Mouse (Mus musculus): ENCODE measurements around the gene Igdcc4. TPM values are rescaled to one million over a fixed set of nuclear protein-coding genes. Genes with fewer than 3 reads are reported as not detected.
"Not testable (repeated sequence)": the region's sequence is repeated elsewhere in the genome, so short reads cannot be mapped to it uniquely, and the experiment has no call there.

The Igdcc4 gene
- total RNA-seq (2022): 10 to 100 TPM; 28.6 to 67.1 (median 44.5) TPM

- DNase-seq: no peak
Measured at GRCm38 (mm10) chr9:65100991-65101685, at the start of gene Igdcc4. Gene Igdcc4, plus strand, starts transcription at chr9:65101486.

GRCm38 (mm10) chr9:65064251-65064650 lies 37.0 kb upstream of the Igdcc4 start:
- DNase-seq: no peak

- DNase-seq: no peak
Measured at GRCm38 (mm10) chr9:65070587-65070986, 30.7 kb upstream of the Igdcc4 start.

GRCm38 (mm10) chr9:65073555-65073954 lies 27.7 kb upstream of the Igdcc4 start:
- DNase-seq: no peak

- DNase-seq: no peak
Measured at GRCm38 (mm10) chr9:65074251-65074650, 27.0 kb upstream of the Igdcc4 start.

GRCm38 (mm10) chr9:65074855-65075493 lies 26.3 kb upstream of the Igdcc4 start:
- no peak for DNase-seq

GRCm38 (mm10) chr9:65077536-65077935 lies 23.8 kb upstream of the Igdcc4 start:
- peak; percentile 65 for DNase-seq

- not testable (repeated sequence) for DNase-seq
Measured at GRCm38 (mm10) chr9:65080141-65080540, 21.1 kb upstream of the Igdcc4 start.

- DNase-seq: no peak
Measured at GRCm38 (mm10) chr9:65083075-65083765, 18.1 kb upstream of the Igdcc4 start.

- peak; percentile 50 for DNase-seq
Measured at GRCm38 (mm10) chr9:65084198-65084807, 17.0 kb upstream of the Igdcc4 start.

- no peak for DNase-seq
Measured at GRCm38 (mm10) chr9:65085270-65085669, 16.0 kb upstream of the Igdcc4 start.

- DNase-seq: no peak
Measured at GRCm38 (mm10) chr9:65086801-65087200, 14.5 kb upstream of the Igdcc4 start.

- DNase-seq: no peak
Measured at GRCm38 (mm10) chr9:65087490-65087889, 13.8 kb upstream of the Igdcc4 start.

GRCm38 (mm10) chr9:65094237-65094636 lies 7.0 kb upstream of the Igdcc4 start:
- DNase-seq: no peak

GRCm38 (mm10) chr9:65101686-65102376 lies 545 bp downstream of the Igdcc4 start:
- DNase-seq: peak; percentile 44

- no peak for DNase-seq
Measured at GRCm38 (mm10) chr9:65102377-65103172, 1.3 kb downstream of the Igdcc4 start.

GRCm38 (mm10) chr9:65103173-65103752 lies 2.0 kb downstream of the Igdcc4 start:
- no peak for DNase-seq

GRCm38 (mm10) chr9:65106821-65107220 lies 5.5 kb downstream of the Igdcc4 start:
- no peak for DNase-seq

- no peak for DNase-seq
Measured at GRCm38 (mm10) chr9:65107893-65108292, 6.6 kb downstream of the Igdcc4 start.

- no peak for DNase-seq
Measured at GRCm38 (mm10) chr9:65109132-65110072, 8.1 kb downstream of the Igdcc4 start.
